Mouse (Mus musculus): ENCODE measurements around the gene Podnl1.

GRCm38 (mm10) chr8:84144636-84145245, 19.0 kb downstream of the Podnl1 start:
- TF ChIP-seq CTCF (IDR thresholded peaks at IDR 0.05; ENCODE audit: low read depth) (no peak), EP300 (IDR thresholded peaks at IDR 0.05; ENCODE audit: low read depth) (no peak)
